Mouse (Mus musculus) embryonic facial prominence, embryonic 15.5 days (tissue): ENCODE measurements at regions not wholly inside any gene's neighbourhood (a gene's known extent, or its start where the extent isn't known, plus 50 kb on each side); places are given as distances from the start of the nearest gene placed in this dataset.

ENCODE experiments used
- ATAC-seq: fragments of 200-750 bp; cut with Nextera tagmentation; 2 replicates; pipeline ENCODE4 v1.8.0; 2017; ENCODE audit warnings: low read depth, moderate TSS enrichment; ENCODE audit not compliant: insufficient number of reproducible peaks, low FRiP score, low TSS enrichment
- H3K27ac ChIP-seq: fragments of 300-500 bp; sonication (generic); replicated peaks from 2 replicates; pipeline ENCODE4 v1.5.1; 2015; ENCODE audit warnings: mild to moderate bottlenecking, inconsistent platforms
- H3K27me3 ChIP-seq: fragments of 300-500 bp; sonication (generic); 2 replicates; pipeline ENCODE4 v1.6.1; 2015; ENCODE audit warnings: inconsistent platforms
- H3K36me3 ChIP-seq: fragments of 300-500 bp; sonication (generic); 2 replicates; pipeline ENCODE4 v1.6.1; 2015; ENCODE audit warnings: mild to moderate bottlenecking, inconsistent platforms
- H3K4me1 ChIP-seq: fragments of 300-500 bp; sonication (generic); 2 replicates; pipeline ENCODE4 v1.6.1; 2015; ENCODE audit warnings: inconsistent platforms
- H3K4me2 ChIP-seq: fragments of 300-500 bp; sonication (generic); replicated peaks from 2 replicates; pipeline ENCODE4 v1.6.1; 2015; ENCODE audit warnings: mild to moderate bottlenecking, inconsistent platforms
- H3K4me3 ChIP-seq: fragments of 300-500 bp; sonication (generic); replicated peaks from 2 replicates; pipeline ENCODE4 v1.5.1; 2015; ENCODE audit warnings: mild to moderate bottlenecking, inconsistent platforms
- H3K9ac ChIP-seq: fragments of 300-500 bp; sonication (generic); 2 replicates; pipeline ENCODE4 v1.6.1; 2015; ENCODE audit warnings: inconsistent platforms
- H3K9me3 ChIP-seq: fragments of 300-500 bp; sonication (generic); replicated peaks from 2 replicates; pipeline ENCODE4 v1.6.1; 2016; ENCODE audit warnings: inconsistent platforms
- WGBS: fragments of 180-500 bp; shearing (Covaris S2); methylation state at CpG from one replicate; pipeline ENCODE4 v1.1.7; 2015; 5-methylcytosine and 5-hydroxymethylcytosine counted together

GRCm38 (mm10) chr5:37980692-37981091 lies 57.9 kb upstream of the Stx18 start:
- no peaks in the 10 kb centered on the region for H3K36me3 ChIP-seq
- no peaks in the 10 kb centered on the region for H3K4me1 ChIP-seq
- no peak overlapping the region for H3K9ac ChIP-seq
- no peaks in the 10 kb centered on the region for H3K9me3 ChIP-seq
- 54% methylated on average over 3 of the region's 3 CpGs for WGBS
- H3K27ac ChIP-seq: no peak overlapping the region
- no peak overlapping the region for H3K4me3 ChIP-seq
- ATAC-seq: no peak
- peaks cover 9% of the 10 kb centered on the region; the same call in 1 of the 2 replicates for H3K27me3 ChIP-seq
- no peak overlapping the region for H3K4me2 ChIP-seq

- H3K27me3 ChIP-seq: peaks cover 6% of the 10 kb centered on the region; the same call in 1 of the 2 replicates
- no peak overlapping the region for H3K4me3 ChIP-seq
These were observed 61.6 kb upstream of the Stx18 start for GRCm38 (mm10) chr5:37976943-37977434.

GRCm38 (mm10) chr5:37972980-37973545 lies 65.5 kb upstream of the Stx18 start:
- 74% methylated on average over 7 of the region's 7 CpGs for WGBS

More at GRCm38 (mm10) chr5:37976943-37977434, 61.6 kb upstream of the Stx18 start:
- Histone ChIP-seq H3K4me1 (no peaks in the 10 kb centered on the region), H3K36me3 (no peaks in the 10 kb centered on the region), H3K4me2 (no peak overlapping the region), H3K9me3 (no peaks in the 10 kb centered on the region), H3K27ac (no peak overlapping the region), H3K9ac (no peak overlapping the region)
- ATAC-seq: no peak
- WGBS: 51% methylated on average over 4 of the region's 4 CpGs

GRCm38 (mm10) chr5:37971724-37972123 lies 66.8 kb upstream of the Stx18 start:
- no peak for ATAC-seq
- no peak overlapping the region for H3K4me2 ChIP-seq
- no peaks in the 10 kb centered on the region for H3K9me3 ChIP-seq
- H3K36me3 ChIP-seq: no peaks in the 10 kb centered on the region
- peaks cover 18% of the 10 kb centered on the region for H3K4me1 ChIP-seq
- WGBS: 71% methylated on average over 11 of the region's 11 CpGs
- H3K27me3 ChIP-seq: peaks cover 24% of the 10 kb centered on the region
- no peak overlapping the region for H3K9ac ChIP-seq
- no peak overlapping the region for H3K27ac ChIP-seq
- no peak overlapping the region for H3K4me3 ChIP-seq

More at GRCm38 (mm10) chr5:37972980-37973545, 65.5 kb upstream of the Stx18 start:
- peaks cover 9% of the 10 kb centered on the region for H3K4me1 ChIP-seq
- no peak overlapping the region for H3K4me3 ChIP-seq
- H3K9ac ChIP-seq: no peak overlapping the region
- no peaks in the 10 kb centered on the region for H3K9me3 ChIP-seq
- H3K36me3 ChIP-seq: no peaks in the 10 kb centered on the region
- peaks cover 20% of the 10 kb centered on the region; the same call in 1 of the 2 replicates for H3K27me3 ChIP-seq
- no peak overlapping the region for H3K4me2 ChIP-seq
- no peak overlapping the region for H3K27ac ChIP-seq
- ATAC-seq: no peak

- Histone ChIP-seq H3K27me3 (peaks cover 34% of the 10 kb centered on the region), H3K27ac (no peak overlapping the region), H3K9me3 (no peaks in the 10 kb centered on the region), H3K36me3 (no peaks in the 10 kb centered on the region), H3K4me1 (peaks cover 18% of the 10 kb centered on the region), H3K9ac (no peak overlapping the region), H3K4me2 (peak overlapping the region; percentile 28; the same call in 1 of the 2 replicates), H3K4me3 (no peak overlapping the region)
- WGBS: 6% methylated on average over 10 of the region's 10 CpGs
- no peak for ATAC-seq
These were observed 69.9 kb upstream of the Stx18 start for GRCm38 (mm10) chr5:37968596-37968995.

- 4% methylated on average over 14 of the region's 14 CpGs for WGBS
- Histone ChIP-seq H3K27me3 (peaks cover 39% of the 10 kb centered on the region), H3K4me3 (no peak overlapping the region), H3K27ac (no peak overlapping the region), H3K36me3 (no peaks in the 10 kb centered on the region), H3K9ac (no peak overlapping the region), H3K4me1 (peaks cover 18% of the 10 kb centered on the region), H3K9me3 (no peaks in the 10 kb centered on the region), H3K4me2 (peak overlapping the region; percentile 28)
- ATAC-seq: no peak; the same call in 1 of the 2 replicates
These were observed 70.6 kb upstream of the Stx18 start for GRCm38 (mm10) chr5:37967914-37968375.

- ATAC-seq: no peak
- H3K27me3 ChIP-seq: peaks cover 39% of the 10 kb centered on the region
- H3K9ac ChIP-seq: no peak overlapping the region
These were observed 71.2 kb upstream of the Stx18 start for GRCm38 (mm10) chr5:37967106-37967913.

GRCm38 (mm10) chr5:37963688-37964087 lies 74.9 kb upstream of the Stx18 start:
- Histone ChIP-seq H3K27me3 (peaks cover 25% of the 10 kb centered on the region), H3K27ac (no peak overlapping the region), H3K9ac (no peak overlapping the region), H3K4me2 (no peak overlapping the region), H3K9me3 (no peaks in the 10 kb centered on the region), H3K4me3 (no peak overlapping the region), H3K4me1 (peaks cover 14% of the 10 kb centered on the region), H3K36me3 (no peaks in the 10 kb centered on the region)
- no peak for ATAC-seq
- WGBS: 70% methylated on average over 8 of the region's 8 CpGs

More at GRCm38 (mm10) chr5:37967106-37967913, 71.2 kb upstream of the Stx18 start:
- Histone ChIP-seq H3K4me1 (peaks cover 18% of the 10 kb centered on the region), H3K9me3 (no peaks in the 10 kb centered on the region), H3K27ac (no peak overlapping the region), H3K4me3 (no peak overlapping the region), H3K36me3 (no peaks in the 10 kb centered on the region), H3K4me2 (peak overlapping the region; percentile 28)
- WGBS: 11% methylated on average over 23 of the region's 23 CpGs

GRCm38 (mm10) chr5:37962513-37962912 lies 76.0 kb upstream of the Stx18 start:
- 40% methylated on average over 3 of the region's 3 CpGs for WGBS
- no peak for ATAC-seq

GRCm38 (mm10) chr5:37960216-37960615 lies 78.3 kb upstream of the Stx18 start:
- Histone ChIP-seq H3K9ac (no peak overlapping the region), H3K4me3 (no peak overlapping the region), H3K27me3 (peaks cover 9% of the 10 kb centered on the region; the same call in 1 of the 2 replicates), H3K27ac (no peak overlapping the region), H3K9me3 (no peaks in the 10 kb centered on the region), H3K36me3 (no peaks in the 10 kb centered on the region), H3K4me2 (no peak overlapping the region), H3K4me1 (no peaks in the 10 kb centered on the region)
- 67% methylated on average over 7 of the region's 7 CpGs for WGBS
- no peak for ATAC-seq

More at GRCm38 (mm10) chr5:37962513-37962912, 76.0 kb upstream of the Stx18 start:
- Histone ChIP-seq H3K4me3 (no peak overlapping the region), H3K27ac (no peak overlapping the region), H3K36me3 (no peaks in the 10 kb centered on the region), H3K9ac (no peak overlapping the region), H3K9me3 (no peaks in the 10 kb centered on the region), H3K4me1 (peaks cover 4% of the 10 kb centered on the region), H3K4me2 (no peak overlapping the region), H3K27me3 (peaks cover 23% of the 10 kb centered on the region)

GRCm38 (mm10) chr5:37952096-37952495 lies 86.4 kb upstream of the Stx18 start:
- 3% methylated on average over 1 of the region's 1 CpGs for WGBS
- no peak overlapping the region for H3K27ac ChIP-seq
- H3K36me3 ChIP-seq: no peaks in the 10 kb centered on the region
- H3K27me3 ChIP-seq: no peaks in the 10 kb centered on the region
- ATAC-seq: no peak
- H3K4me1 ChIP-seq: no peaks in the 10 kb centered on the region
- H3K9ac ChIP-seq: no peak overlapping the region
- no peak overlapping the region for H3K4me3 ChIP-seq
- H3K9me3 ChIP-seq: no peaks in the 10 kb centered on the region
- no peak overlapping the region for H3K4me2 ChIP-seq
